Mouse (Mus musculus): ENCODE data around the gene Wdr73. TPM values are rescaled to one million over a fixed set of nuclear protein-coding genes. Genes with fewer than 3 reads are reported as not detected.

Gene Wdr73
- polyA plus RNA-seq, 1 experiment from 2014 or later, result 19.9 TPM

DNA sequence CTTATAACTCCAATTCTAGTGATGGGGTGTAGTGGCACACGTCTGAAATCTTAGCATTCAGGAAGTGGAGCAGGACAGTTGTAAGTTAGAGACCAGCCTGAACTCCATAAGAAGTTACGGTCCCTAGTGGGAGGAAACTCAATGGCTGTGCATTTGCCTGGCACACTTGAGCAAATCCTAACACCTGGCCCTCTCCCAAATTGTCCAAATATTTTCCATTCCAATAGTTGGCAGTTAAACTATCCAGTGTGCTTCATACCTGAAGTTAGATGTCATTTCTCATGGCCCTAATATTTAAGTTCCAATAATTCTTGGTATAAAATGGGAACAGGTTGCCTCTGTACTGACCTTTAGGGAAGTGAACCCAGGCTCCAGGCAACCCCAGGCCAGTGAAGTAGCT lies 32.4 kb downstream of the Wdr73 start:
- Histone ChIP-seq H3K9me3 (replicated peaks) (no peaks in the 10 kb centered on the region), H3K9ac (no peak overlapping the region), H3K4me1 (replicated peaks) (peaks cover 28% of the 10 kb centered on the region), H3K27ac (ENCODE audit: poor library complexity, severe bottlenecking) (no peak overlapping the region), H3K27me3 (replicated peaks) (no peaks in the 10 kb centered on the region), H3K4me2 (no peak overlapping the region), H3K4me3 (no peak overlapping the region), H3K36me3 (peaks cover 88% of the 10 kb centered on the region)
- ATAC-seq (ENCODE audit: insufficient number of reproducible peaks, low FRiP score), result no peak
- WGBS, result 78% methylated on average over 2 of the region's 2 CpGs

- no peaks in the 10 kb centered on the region for H3K27me3 ChIP-seq (replicated peaks)
- no peak overlapping the region for H3K4me2 ChIP-seq
- H3K9me3 ChIP-seq (replicated peaks), result no peaks in the 10 kb centered on the region
- no peak overlapping the region; the same call in 1 of the 2 replicates for H3K27ac ChIP-seq (ENCODE audit: poor library complexity, severe bottlenecking)
- 63% methylated on average over 7 of the region's 7 CpGs for WGBS
- ATAC-seq (ENCODE audit: insufficient number of reproducible peaks, low FRiP score), result no peak
- peaks cover 46% of the 10 kb centered on the region for H3K4me1 ChIP-seq (replicated peaks)
- H3K9ac ChIP-seq, result no peak overlapping the region
- peaks cover 79% of the 10 kb centered on the region for H3K36me3 ChIP-seq
- no peak overlapping the region for H3K4me3 ChIP-seq
Observed at GRCm38 (mm10) chr7:80866514-80867147, 34.4 kb downstream of the Wdr73 start.

DNA sequence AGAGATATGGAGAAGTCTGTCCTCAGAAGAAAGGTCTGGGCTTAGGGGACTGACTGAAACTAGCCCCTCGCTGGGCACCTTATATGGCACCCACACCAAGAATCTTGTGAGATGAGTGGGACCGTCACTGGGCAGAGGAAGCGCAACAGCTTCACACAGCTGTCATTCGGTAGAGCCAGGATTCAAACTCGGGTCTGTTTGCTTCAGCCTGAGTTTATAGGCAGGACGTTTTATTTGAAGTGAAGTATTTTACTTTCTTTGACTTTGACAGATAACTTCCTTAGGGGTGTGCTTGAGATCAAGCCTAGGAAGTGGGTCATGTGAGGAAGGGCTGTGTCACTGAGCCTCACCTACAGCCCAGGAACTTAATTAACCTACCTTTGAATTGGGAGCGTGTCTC lies 35.5 kb downstream of the Wdr73 start:
- H3K9ac ChIP-seq, result no peak overlapping the region
- H3K36me3 ChIP-seq, result peaks cover 69% of the 10 kb centered on the region

DNA sequence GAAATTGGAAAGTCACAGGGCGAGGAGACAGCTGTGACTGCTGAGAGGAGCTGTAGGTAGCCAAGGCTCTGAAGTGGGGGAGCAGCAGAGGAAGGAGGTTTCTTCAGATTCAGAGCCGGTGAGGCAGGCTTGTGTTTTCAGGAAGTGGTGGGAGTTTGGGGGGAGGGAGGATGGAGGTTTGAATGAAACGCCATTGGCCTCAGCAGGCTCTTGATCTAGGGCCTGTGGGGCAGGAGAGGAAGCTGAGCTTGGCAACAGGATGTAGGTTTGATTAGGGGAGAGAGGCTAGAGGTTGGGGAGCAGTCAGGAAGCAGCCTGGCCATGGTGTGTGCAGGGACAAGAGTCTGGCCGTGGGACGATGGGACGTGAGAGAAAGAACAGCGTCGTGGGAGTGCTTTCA lies 36.2 kb downstream of the Wdr73 start:
- peaks cover 52% of the 10 kb centered on the region for H3K4me1 ChIP-seq (replicated peaks)
- H3K27ac ChIP-seq (ENCODE audit: poor library complexity, severe bottlenecking), result peak overlapping the region; percentile 50
- peaks cover 62% of the 10 kb centered on the region for H3K36me3 ChIP-seq
- H3K4me3 ChIP-seq, result no peak overlapping the region
- WGBS, result 53% methylated on average over 8 of the region's 8 CpGs
- H3K9me3 ChIP-seq (replicated peaks), result no peaks in the 10 kb centered on the region
- H3K9ac ChIP-seq, result 0 out of 2 replicates have a peak overlapping the region, but pooled peaks have one; percentile 4
- ATAC-seq (ENCODE audit: insufficient number of reproducible peaks, low FRiP score), result 0 out of 2 replicates have a peak, but pooled peaks have one; percentile 12
- H3K27me3 ChIP-seq (replicated peaks), result no peaks in the 10 kb centered on the region
- peak overlapping the region; percentile 30; the same call in 1 of the 2 replicates for H3K4me2 ChIP-seq

More for the DNA sequence above, 35.5 kb downstream of the Wdr73 start:
- ATAC-seq (ENCODE audit: insufficient number of reproducible peaks, low FRiP score), result no peak
- H3K9me3 ChIP-seq (replicated peaks), result no peaks in the 10 kb centered on the region
- 0 out of 2 replicates have a peak overlapping the region, but pooled peaks have one; percentile 30 for H3K4me2 ChIP-seq
- H3K27me3 ChIP-seq (replicated peaks), result no peaks in the 10 kb centered on the region
- H3K4me3 ChIP-seq, result no peak overlapping the region
- H3K4me1 ChIP-seq (replicated peaks), result peaks cover 48% of the 10 kb centered on the region
- 84% methylated on average over 7 of the region's 7 CpGs for WGBS
- H3K27ac ChIP-seq (ENCODE audit: poor library complexity, severe bottlenecking), result peak overlapping the region; percentile 50

DNA sequence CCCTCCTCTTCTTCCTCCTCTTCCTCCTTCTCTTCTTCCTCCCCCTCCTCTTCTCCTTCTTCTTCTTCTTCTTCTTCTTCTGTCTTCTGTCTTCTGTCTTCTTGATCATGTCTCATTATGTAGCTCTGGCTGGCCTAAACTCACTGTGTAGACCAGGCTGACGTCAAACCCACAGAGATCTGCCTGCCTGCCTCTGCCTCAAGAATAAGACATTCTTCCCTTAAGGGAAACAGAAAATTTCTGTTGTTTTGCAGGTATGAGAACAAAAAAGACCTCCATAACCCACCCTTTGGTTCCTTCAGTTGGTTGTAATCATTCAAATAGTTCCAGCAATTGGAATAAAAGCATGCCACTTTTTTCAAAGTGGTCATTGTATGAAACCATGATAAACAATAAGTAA lies 36.9 kb downstream of the Wdr73 start:
- H3K36me3 ChIP-seq, result peaks cover 55% of the 10 kb centered on the region
- H3K4me1 ChIP-seq (replicated peaks), result peaks cover 52% of the 10 kb centered on the region
- no peaks in the 10 kb centered on the region for H3K27me3 ChIP-seq (replicated peaks)
- H3K27ac ChIP-seq (ENCODE audit: poor library complexity, severe bottlenecking), result peak overlapping the region; percentile 55; the same call in 1 of the 2 replicates
- no peak for ATAC-seq (ENCODE audit: insufficient number of reproducible peaks, low FRiP score)
- WGBS, result 73% methylated on average over 1 of the region's 1 CpGs
- no peaks in the 10 kb centered on the region for H3K9me3 ChIP-seq (replicated peaks)
- no peak overlapping the region for H3K9ac ChIP-seq
- H3K4me3 ChIP-seq, result no peak overlapping the region
- H3K4me2 ChIP-seq, result no peak overlapping the region

GRCm38 (mm10) chr7:80863520-80863919 lies 37.5 kb downstream of the Wdr73 start:
- 83% methylated on average over 5 of the region's 5 CpGs for WGBS
- H3K4me3 ChIP-seq, result no peak overlapping the region
- ATAC-seq (ENCODE audit: insufficient number of reproducible peaks, low FRiP score), result no peak
- no peak overlapping the region for H3K9ac ChIP-seq
- H3K27ac ChIP-seq (ENCODE audit: poor library complexity, severe bottlenecking), result peak overlapping the region; percentile 55; the same call in 1 of the 2 replicates
- H3K4me2 ChIP-seq, result 0 out of 2 replicates have a peak overlapping the region, but pooled peaks have one; percentile 1
- H3K36me3 ChIP-seq, result peaks cover 49% of the 10 kb centered on the region
- peaks cover 52% of the 10 kb centered on the region for H3K4me1 ChIP-seq (replicated peaks)
- H3K9me3 ChIP-seq (replicated peaks), result no peaks in the 10 kb centered on the region
- H3K27me3 ChIP-seq (replicated peaks), result no peaks in the 10 kb centered on the region

DNA sequence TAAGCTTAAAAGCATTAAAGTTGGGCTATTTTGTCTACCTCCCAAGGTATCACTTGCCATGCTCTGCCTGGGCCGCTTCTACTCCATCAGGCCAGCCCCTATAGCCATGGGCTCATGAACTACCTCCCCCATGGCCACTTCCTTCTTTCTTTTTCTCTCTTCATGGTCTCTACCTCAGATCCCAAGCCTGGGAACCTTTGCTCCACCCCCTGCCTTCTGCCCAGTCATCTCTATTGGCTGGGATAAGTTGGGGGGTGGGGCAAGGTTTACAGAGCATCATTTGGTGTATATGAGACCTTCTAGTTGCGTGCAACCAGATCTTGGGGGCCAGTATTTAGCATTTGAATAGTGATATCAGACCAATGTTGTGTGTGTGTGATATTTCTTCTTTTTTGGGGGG lies 38.6 kb downstream of the Wdr73 start:
- H3K9me3 ChIP-seq (replicated peaks), result no peaks in the 10 kb centered on the region
- no peaks in the 10 kb centered on the region for H3K27me3 ChIP-seq (replicated peaks)
- 92% methylated on average over 2 of the region's 2 CpGs for WGBS
- H3K4me3 ChIP-seq, result no peak overlapping the region
- H3K4me2 ChIP-seq, result no peak overlapping the region
- peaks cover 52% of the 10 kb centered on the region for H3K4me1 ChIP-seq (replicated peaks)
- ATAC-seq (ENCODE audit: insufficient number of reproducible peaks, low FRiP score), result no peak
- H3K36me3 ChIP-seq, result peaks cover 39% of the 10 kb centered on the region
- no peak overlapping the region for H3K9ac ChIP-seq
- H3K27ac ChIP-seq (ENCODE audit: poor library complexity, severe bottlenecking), result no peak overlapping the region

DNA sequence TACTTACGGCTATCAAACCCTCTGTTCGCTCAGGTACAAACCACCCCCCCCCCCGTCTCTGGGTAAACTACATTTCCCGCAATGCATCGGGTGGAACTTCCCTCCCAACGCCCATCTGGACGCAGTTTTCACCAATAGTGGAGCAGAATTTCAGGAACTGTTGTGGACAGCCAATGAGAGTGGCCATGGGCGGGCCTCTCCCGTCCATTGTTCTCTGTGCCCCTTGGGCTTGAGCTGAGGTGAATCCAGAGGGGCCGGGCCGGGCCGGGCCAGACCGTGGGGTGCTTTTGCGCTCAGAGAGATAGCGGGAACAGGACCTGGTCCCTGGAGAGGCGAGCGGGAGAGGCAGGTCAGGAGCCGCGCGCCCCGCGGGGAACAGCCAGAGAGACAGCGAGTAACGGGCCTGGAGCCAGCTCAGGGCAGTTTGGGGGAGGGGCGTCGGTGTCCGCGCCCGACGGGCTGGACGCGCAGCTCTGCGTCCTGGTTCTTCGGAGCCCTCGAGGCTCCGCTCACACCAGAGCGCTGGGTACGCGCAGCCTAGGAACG lies 40.3 kb downstream of the Wdr73 start, which contains the start of gene Zscan2:
TSS of gene Zscan2 (plus strand) at position 192 of the 546 bp plus-strand sequence.
- H3K27ac ChIP-seq (ENCODE audit: poor library complexity, severe bottlenecking), result peak within 1 kb of the TSS; percentile 76
- peak within 1 kb of the TSS; percentile 74 for H3K4me2 ChIP-seq
- H3K4me1 ChIP-seq (replicated peaks), result peaks cover 42% of the 10 kb centered on the region
- H3K4me3 ChIP-seq, result peak within 1 kb of the TSS; percentile 64
- 0% methylated on average over 39 of the region's 40 CpGs for WGBS
- no peaks in the 10 kb centered on the region for H3K27me3 ChIP-seq (replicated peaks)
- peak within 1 kb of the TSS; percentile 84 for H3K9ac ChIP-seq
- H3K36me3 ChIP-seq, result peaks cover 25% of the 10 kb centered on the region
- ATAC-seq (ENCODE audit: insufficient number of reproducible peaks, low FRiP score), result peak; percentile 96
- no peaks in the 10 kb centered on the region for H3K9me3 ChIP-seq (replicated peaks)

GRCm38 (mm10) chr7:80860227-80860626 lies 40.8 kb downstream of the Wdr73 start:
- Histone ChIP-seq H3K4me2 (peak overlapping the region; percentile 74), H3K9ac (peak overlapping the region; percentile 59), H3K27ac (ENCODE audit: poor library complexity, severe bottlenecking) (no peak overlapping the region), H3K36me3 (peaks cover 19% of the 10 kb centered on the region), H3K4me3 (peak overlapping the region; percentile 64), H3K9me3 (replicated peaks) (no peaks in the 10 kb centered on the region), H3K27me3 (replicated peaks) (no peaks in the 10 kb centered on the region), H3K4me1 (replicated peaks) (peaks cover 38% of the 10 kb centered on the region)
- peak; percentile 70 for ATAC-seq (ENCODE audit: insufficient number of reproducible peaks, low FRiP score)
- under 1% methylated on average over 13 of the region's 13 CpGs for WGBS

DNA sequence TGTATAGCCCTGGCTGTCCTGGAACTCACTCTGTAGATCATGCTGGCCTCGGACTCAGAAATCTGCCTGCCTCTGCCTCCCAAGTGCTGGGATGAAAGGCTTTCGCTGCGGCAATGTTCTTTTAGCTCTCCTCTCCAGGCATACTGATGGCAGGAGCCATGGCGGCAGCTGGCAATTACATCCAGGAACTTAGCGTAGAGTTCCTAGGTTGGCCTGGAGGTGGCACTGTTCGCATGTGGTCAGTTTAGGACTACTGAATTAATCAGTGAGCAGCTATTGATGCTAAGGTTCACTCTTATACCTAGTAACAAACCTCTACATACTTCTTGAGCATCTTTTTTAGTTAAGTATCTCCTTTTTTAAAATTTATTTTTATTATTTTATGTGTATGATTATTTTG lies 43.9 kb downstream of the Wdr73 start:
- H3K27me3 ChIP-seq (replicated peaks), result no peaks in the 10 kb centered on the region
- H3K4me3 ChIP-seq, result no peak overlapping the region
- H3K9me3 ChIP-seq (replicated peaks), result 0 out of 2 replicates have a peak, but pooled peaks cover 2% of the 10 kb centered on the region
- peaks cover 11% of the 10 kb centered on the region for H3K4me1 ChIP-seq (replicated peaks)
- ATAC-seq (ENCODE audit: insufficient number of reproducible peaks, low FRiP score), result no peak
- no peak overlapping the region for H3K4me2 ChIP-seq
- no peak overlapping the region for H3K27ac ChIP-seq (ENCODE audit: poor library complexity, severe bottlenecking)
- 22% methylated on average over 6 of the region's 6 CpGs for WGBS
- no peaks in the 10 kb centered on the region for H3K36me3 ChIP-seq
- H3K9ac ChIP-seq, result no peak overlapping the region

DNA sequence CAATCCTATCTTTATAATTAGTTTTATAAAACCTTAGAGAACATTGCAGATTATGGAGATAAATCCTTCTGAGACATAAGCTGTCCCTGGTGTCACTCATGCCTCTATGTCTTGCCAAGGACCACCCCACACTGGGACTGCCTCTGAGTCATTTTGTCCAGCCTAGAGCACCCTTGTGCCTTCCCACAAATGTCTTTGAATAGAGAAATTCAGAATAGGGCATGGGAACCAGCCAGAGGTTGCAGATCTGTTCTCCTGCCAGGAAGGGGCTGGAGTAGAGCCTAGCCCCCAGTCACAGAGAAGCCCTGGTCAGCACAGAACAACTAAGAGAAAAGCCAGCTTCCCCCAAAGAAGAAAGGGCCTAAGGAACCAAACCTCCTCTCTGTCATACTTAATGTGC lies 45.8 kb downstream of the Wdr73 start:
- no peak overlapping the region for H3K27ac ChIP-seq (ENCODE audit: poor library complexity, severe bottlenecking)
- H3K27me3 ChIP-seq (replicated peaks), result no peaks in the 10 kb centered on the region
- peaks cover 4% of the 10 kb centered on the region; the same call in 1 of the 2 replicates for H3K4me1 ChIP-seq (replicated peaks)
- H3K9ac ChIP-seq, result no peak overlapping the region
- H3K9me3 ChIP-seq (replicated peaks), result 0 out of 2 replicates have a peak, but pooled peaks cover 2% of the 10 kb centered on the region
- H3K4me3 ChIP-seq, result no peak overlapping the region
- H3K4me2 ChIP-seq, result no peak overlapping the region
- no peaks in the 10 kb centered on the region for H3K36me3 ChIP-seq
- ATAC-seq (ENCODE audit: insufficient number of reproducible peaks, low FRiP score), result no peak

Measured in heart, embryonic 12.5 days (tissue).